Mouse (Mus musculus): ENCODE data around the gene Ezr. TPM values are rescaled to one million over a fixed set of nuclear protein-coding genes. Genes with fewer than 3 reads are reported as not detected.
A peak's percentile ranks its signal among the peaks of the same experiment; 100 is the strongest.
"Not testable (repeated sequence)": the region's sequence is repeated elsewhere in the genome, so short reads cannot be mapped to it uniquely, and the experiment has no call there.

Ezr gene
- total RNA-seq, 2 experiments from 2014 or later, result 32.5 to 36.9 TPM

- not testable (repeated sequence) for DNase-seq
Measured at GRCm38 (mm10) chr17:6707422-6707821, 75.2 kb downstream of the Ezr start.

DNA sequence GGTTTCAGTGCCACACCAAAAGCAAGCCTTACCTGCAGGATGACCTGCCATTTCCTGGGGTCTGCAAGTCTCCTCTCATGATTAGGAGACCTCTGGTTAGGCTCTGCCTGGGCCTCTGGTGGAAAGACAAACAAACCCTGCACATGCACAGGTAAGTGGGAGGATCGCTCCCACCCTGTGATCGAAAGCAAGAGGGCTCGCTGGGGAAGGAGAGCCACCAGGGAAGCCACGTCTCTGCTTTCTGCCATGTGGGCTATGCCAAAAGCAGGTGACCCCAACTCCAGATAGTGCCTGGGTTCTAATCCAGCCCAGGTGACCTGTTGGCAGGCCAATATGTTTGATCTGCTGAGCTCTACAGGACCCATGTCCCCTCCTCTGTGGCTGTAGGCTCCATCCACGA is 76.1 kb downstream of the Ezr start:
- DNase-seq, result not testable (repeated sequence)

DNA sequence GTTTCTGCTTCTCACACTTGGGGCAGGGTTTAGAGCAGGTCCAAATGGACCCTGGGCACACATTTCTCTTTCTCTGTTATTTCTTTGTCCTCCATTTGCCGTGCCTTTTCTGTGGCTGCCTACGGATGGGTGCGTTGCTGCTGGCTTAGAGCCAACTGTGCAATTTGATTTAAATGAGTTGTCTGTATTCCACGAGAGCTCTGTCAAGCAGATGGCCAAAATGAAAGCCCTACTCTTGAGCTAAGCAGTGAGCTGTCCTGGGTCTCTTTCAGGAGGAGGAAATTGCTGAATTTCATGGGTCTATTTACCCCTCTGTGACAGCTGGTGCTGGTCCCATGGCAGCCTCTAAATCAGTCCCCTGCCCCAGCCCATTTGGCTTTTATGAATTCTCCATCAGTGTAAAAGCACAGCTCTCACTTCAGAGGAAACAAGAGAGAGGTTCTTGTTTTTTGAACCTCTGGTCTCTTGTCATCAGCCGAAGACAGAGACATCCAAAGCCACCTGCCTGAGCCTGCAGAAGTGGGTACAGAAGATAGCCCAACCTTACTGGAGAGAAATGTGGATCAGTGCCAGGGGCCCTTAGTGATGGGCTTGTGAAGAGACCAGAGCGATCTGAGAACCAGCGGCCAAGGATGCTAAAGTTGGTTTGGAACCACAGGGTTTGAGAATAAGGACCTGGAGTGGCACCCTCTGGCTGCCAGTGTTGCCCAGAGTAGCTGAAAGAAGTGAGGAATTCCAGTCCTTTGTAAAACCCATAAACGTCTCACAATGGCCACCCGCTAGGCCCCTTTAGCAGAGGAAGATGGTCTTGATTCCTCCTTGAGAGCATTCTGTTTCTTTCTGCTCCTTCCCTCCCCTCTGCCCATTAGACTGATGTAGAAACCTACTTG is 79.0 kb downstream of the Ezr start:
- DNase-seq, result not testable (repeated sequence)

- not testable (repeated sequence) for DNase-seq
Measured at GRCm38 (mm10) chr17:6702625-6703221, 79.9 kb downstream of the Ezr start.

- not testable (repeated sequence) for DNase-seq
Measured at GRCm38 (mm10) chr17:6700077-6700476, 82.5 kb downstream of the Ezr start.

- DNase-seq, result not testable (repeated sequence)
Measured at GRCm38 (mm10) chr17:6699502-6699901, 83.1 kb downstream of the Ezr start.

DNA sequence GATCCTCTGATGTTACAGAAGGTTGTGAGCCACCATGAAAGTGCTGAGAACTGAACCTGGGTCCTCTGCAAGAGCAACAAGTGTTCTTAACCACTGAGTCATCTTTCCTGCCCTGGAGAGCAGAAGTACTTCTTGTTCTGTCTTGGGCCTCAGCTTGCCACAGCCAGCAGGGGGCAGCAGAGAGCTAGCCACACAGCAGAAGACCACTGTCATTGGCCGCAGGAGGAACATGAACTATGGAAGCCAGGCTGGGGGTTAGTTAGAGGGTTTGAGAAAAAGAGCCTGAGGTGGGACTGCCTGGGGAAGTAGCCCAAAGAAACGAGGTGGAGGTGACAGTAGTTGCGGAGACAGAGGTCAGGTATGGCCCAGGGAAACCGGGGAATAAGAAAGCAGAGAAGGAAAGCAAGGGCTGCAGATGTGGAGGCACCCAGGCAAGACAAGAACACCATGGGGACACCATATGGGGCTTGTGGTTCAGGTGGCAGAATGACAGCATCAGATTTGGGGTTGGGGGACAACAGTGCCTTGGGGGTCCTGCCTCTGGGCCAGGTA is 85.3 kb downstream of the Ezr start:
- peak; percentile 56 to 69 for DNase-seq

DNA sequence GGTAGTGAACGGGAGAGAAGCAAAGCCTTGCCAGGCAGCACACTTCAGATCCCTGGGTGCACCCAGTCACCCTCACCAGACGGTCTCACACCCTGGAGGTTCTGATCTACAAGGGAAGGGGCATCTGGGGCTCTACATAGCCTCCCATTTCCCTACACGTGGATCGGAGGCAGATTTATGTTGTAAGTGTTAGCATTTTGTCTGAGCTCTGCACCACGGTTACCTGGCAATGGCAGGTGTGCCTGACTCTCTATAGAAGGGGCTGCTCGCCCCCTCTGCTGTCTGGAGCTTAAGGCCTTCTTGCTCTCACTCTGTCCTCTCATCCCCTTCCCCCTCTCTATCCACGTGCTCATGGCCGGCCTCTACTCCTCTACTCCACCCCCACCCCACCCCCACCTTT is 86.1 kb downstream of the Ezr start:
- not testable (repeated sequence) for DNase-seq

GRCm38 (mm10) chr17:6695712-6696111 is 86.9 kb downstream of the Ezr start:
- not testable (repeated sequence) for DNase-seq

DNA sequence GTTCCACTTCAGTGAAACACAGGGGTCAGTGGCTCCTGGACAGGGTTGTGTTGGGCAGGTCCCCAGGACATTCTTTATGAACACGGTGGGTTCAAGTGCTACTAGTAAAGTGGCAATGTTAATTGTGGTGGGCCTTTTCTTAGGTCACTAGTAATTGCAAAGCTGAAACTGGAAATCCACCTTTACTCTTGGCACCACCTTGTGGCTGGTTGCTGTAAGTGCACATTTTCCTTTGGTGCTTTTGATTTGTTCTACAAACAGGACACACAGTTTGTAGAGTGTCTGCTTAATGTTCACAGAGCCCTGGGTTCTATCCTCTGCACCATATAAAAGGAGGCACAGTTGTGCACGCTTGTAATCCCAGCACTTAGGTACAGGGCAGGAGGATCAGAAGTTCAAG is 91.0 kb downstream of the Ezr start:
- peak; percentile 85 to 97 for DNase-seq

- not testable (repeated sequence) for DNase-seq
Measured at GRCm38 (mm10) chr17:6689344-6689743, 93.2 kb downstream of the Ezr start.

Other genes starting within 250 kb of the Ezr start
- 1 to 10 TPM; 1.0 to 2.2 TPM for gene Dynlt1c, start 181.1 kb downstream of the Ezr start, total RNA-seq (2021)
- 10 to 100 TPM; 36.8 to 40.4 TPM for gene Dynlt1f, start 126.9 kb downstream of the Ezr start, total RNA-seq (2021)
- 1 to 10 TPM in 1 of 2 experiments, under 1 TPM in 1; 0.62 to 1.2 TPM for gene Sytl3, start 123.7 kb downstream of the Ezr start, total RNA-seq (2021)
- gene Rsph3b, start 165.9 kb upstream of the Ezr start, total RNA-seq (2021), result 10 to 100 TPM; 58.5 to 59.3 TPM
- gene Tagap1, start 178.4 kb upstream of the Ezr start, total RNA-seq (2021), result 1 to 10 TPM; 9.3 to 9.7 TPM
- gene Rnaset2b, start 187.8 kb upstream of the Ezr start, total RNA-seq (2021), result 100 to 1,000 TPM; 187 to 203 TPM
- gene Gm49721, start 196.1 kb upstream of the Ezr start, total RNA-seq (2021), result not detected
- gene Gm1604a, start 242.8 kb upstream of the Ezr start, total RNA-seq (2021), result not detected